Mouse (Mus musculus): ENCODE measurements around the gene Eml3.

GRCm38 (mm10) chr19:8988346-8989065 lies 59.2 kb downstream of the Eml3 start:
- TF ChIP-seq CTCF (IDR thresholded peaks at IDR 0.05; ENCODE audit: low read depth, low read length) (no peak), POLR2A (IDR thresholded peaks at IDR 0.05; ENCODE audit: extremely low read depth, insufficient read depth, low read length) (no peak)

Data from liver, adult 2 months (tissue).